Comparison of ENCODE assay signal across 14 mouse cellular contexts in the genomic region with DNA sequence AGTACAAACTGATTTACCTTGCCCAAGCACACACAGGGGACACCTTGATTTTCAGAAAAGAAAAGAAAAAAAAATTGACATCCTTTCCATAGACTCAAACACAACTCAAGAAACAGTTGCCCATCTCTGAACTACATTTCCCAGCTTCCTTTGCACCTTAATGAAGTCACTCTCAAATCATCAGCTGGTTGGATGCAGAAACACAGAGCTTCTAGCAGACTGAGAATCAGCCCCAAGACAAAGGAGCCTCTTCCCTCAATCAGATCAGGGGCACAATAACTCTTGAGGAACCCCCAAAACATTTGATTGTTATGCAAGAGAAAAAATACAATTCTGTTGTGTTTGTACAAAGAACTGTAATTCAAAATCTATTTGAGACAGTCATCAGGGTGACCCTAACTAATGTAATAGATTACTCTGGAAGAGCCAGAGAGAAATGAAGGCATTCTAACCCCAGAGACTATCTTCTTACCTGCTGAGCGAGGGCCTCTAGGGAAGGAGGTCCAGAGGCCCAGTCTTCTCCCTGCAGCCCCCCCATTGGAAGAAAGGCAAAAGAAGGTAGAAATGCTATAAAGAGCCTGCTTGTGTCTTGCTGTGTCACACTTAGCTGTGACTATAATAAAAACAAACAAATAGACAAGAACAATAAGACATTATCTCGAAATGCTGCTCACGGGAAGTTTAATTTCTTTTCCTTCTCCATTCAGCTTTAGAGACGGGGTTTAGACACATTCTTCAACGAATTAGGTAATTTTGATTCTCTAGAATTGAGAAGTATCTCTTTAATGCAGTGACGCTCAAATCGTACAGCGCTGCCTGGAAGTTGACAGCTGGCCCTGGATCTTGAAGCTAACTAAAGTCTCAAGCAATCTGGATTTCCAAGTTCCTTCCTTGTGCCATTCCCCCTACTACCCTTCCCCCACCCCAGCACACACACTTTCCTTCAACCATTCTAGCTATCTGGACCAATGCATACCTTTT.
A peak's percentile ranks its signal among the peaks of the same experiment; 100 is the strongest.
DNase-seq lines count a peak whose midpoint lies in the region; ATAC-seq and TF ChIP-seq lines count a peak whose summit lies in the region.
"Had no signal": no experiment of that assay in that cellular context is flagged by ENCODE, and none has a peak within 500 bp of the region (broad histone marks: within the 10 kb centered on the region; RNA-seq: fewer than 3 reads in every experiment).

No protein-coding gene starts in this region.

- no peak overlapping the region for H3K4me3 ChIP-seq in forebrain, embryonic 12.5 days (replicated peaks)
- H3K4me3 ChIP-seq in hindbrain, postnatal 0 days (ENCODE audit: low read length), result no peak overlapping the region
- no peak overlapping the region for H3K4me3 ChIP-seq in heart, adult 2 months

- peaks cover 4% of the 10 kb centered on the region; the same call in 1 of the 2 replicates for H3K27me3 ChIP-seq in forebrain, embryonic 12.5 days
- no peaks in the 10 kb centered on the region for H3K27me3 ChIP-seq in hindbrain, postnatal 0 days (ENCODE audit: insufficient read depth, low read length)
- H3K27me3 ChIP-seq in heart, adult 2 months (ENCODE audit: control insufficient read depth, insufficient read depth, low read length), result 0 out of 2 replicates have a peak, but pooled peaks cover 2% of the 10 kb centered on the region

- TF ChIP-seq EP300 in heart, adult 2 months (IDR thresholded peaks at IDR 0.05; ENCODE audit: insufficient read depth, low read depth, low read length), result no peak

- no peak overlapping the region for H3K9ac ChIP-seq in forebrain, embryonic 12.5 days
- H3K9ac ChIP-seq in hindbrain, postnatal 0 days (replicated peaks; ENCODE audit: low read length), result no peak overlapping the region
- no peak overlapping the region for H3K9ac ChIP-seq in heart, adult 2 months (ENCODE audit: low read depth, low read length)
- H3K9ac ChIP-seq: liver, embryonic 14.5 days had no signal

- no peaks in the 10 kb centered on the region for H3K79me2 ChIP-seq in heart, adult 2 months (replicated peaks; ENCODE audit: control insufficient read depth, insufficient read depth, low read length)

- no peak for TF ChIP-seq POLR2A in heart, adult 2 months (IDR thresholded peaks at IDR 0.05; ENCODE audit: insufficient read depth, low read depth, low read length)

- peaks cover 5% of the 10 kb centered on the region for H3K4me1 ChIP-seq in forebrain, embryonic 12.5 days
- H3K4me1 ChIP-seq in hindbrain, postnatal 0 days (ENCODE audit: insufficient read depth, low read length), result no peaks in the 10 kb centered on the region; the same call in 1 of the 2 replicates
- H3K4me1 ChIP-seq in heart, adult 2 months (ENCODE audit: control insufficient read depth, insufficient read depth, low read length), result no peaks in the 10 kb centered on the region

- H3K4me2 ChIP-seq in forebrain, embryonic 12.5 days, result no peak overlapping the region
- no peak overlapping the region for H3K4me2 ChIP-seq in hindbrain, postnatal 0 days (ENCODE audit: low read depth, low read length)

- 74% methylated on average over 8 of the region's 8 CpGs for WGBS in forebrain, embryonic 12.5 days
- WGBS in hindbrain, postnatal 0 days, result 69% methylated on average over 8 of the region's 8 CpGs
- 60% methylated on average over 8 of the region's 8 CpGs for WGBS in heart, adult 2 months

- no peaks in the 10 kb centered on the region for H3K36me3 ChIP-seq in forebrain, embryonic 12.5 days (replicated peaks)
- no peaks in the 10 kb centered on the region for H3K36me3 ChIP-seq in hindbrain, postnatal 0 days (ENCODE audit: insufficient read depth, low read length)
- no peaks in the 10 kb centered on the region for H3K36me3 ChIP-seq in heart, adult 2 months (ENCODE audit: control insufficient read depth, insufficient read depth, low read length)

- peak; percentile 72; the same call in 1 of the 2 replicates for ATAC-seq in forebrain, embryonic 12.5 days (ENCODE audit: low FRiP score)
- peak; percentile 73; the same call in 1 of the 2 replicates for ATAC-seq in hindbrain, postnatal 0 days

- no peak for TF ChIP-seq CTCF in hindbrain, postnatal 0 days (IDR thresholded peaks at IDR 0.05; ENCODE audit: low read depth)
- no peak for TF ChIP-seq CTCF in heart, adult 2 months (IDR thresholded peaks at IDR 0.05)

- 0 out of 2 replicates have a peak overlapping the region, but pooled peaks have one; percentile 19 for H3K27ac ChIP-seq in forebrain, embryonic 12.5 days
- peak overlapping the region; percentile 51; the same call in 1 of the 2 replicates for H3K27ac ChIP-seq in hindbrain, postnatal 0 days
- no peak overlapping the region for H3K27ac ChIP-seq in heart, adult 2 months
- H3K27ac ChIP-seq: liver, embryonic 14.5 days had no signal

- H3K9me3 ChIP-seq in forebrain, embryonic 12.5 days, result no peaks in the 10 kb centered on the region
- H3K9me3 ChIP-seq in hindbrain, postnatal 0 days (ENCODE audit: low read length), result no peaks in the 10 kb centered on the region

- intact Hi-C loops in left cerebral cortex, postnatal 14 days (cut with DNase I), result no loop called here
- intact Hi-C loops in heart, adult 2 months (cut with DNase I), result no loop called here

- DNase-seq in left cerebral cortex, postnatal 14 days (ENCODE audit: low spot score in 2 of 2), result peak; percentile 6 to 24
- no peak for DNase-seq in left cerebral cortex, adult 18-20 months (ENCODE audit: low spot score in 2 of 2)
- DNase-seq in hindbrain, postnatal 0 days (ENCODE audit: low spot score), result peak; percentile 76
- DNase-seq in retina, embryonic 14.5 days (ENCODE audit: low spot score), result peak; percentile 64
- DNase-seq in heart, adult 11 months, result no peak
- no peak for DNase-seq in natural killer cell, adult 2 months (ENCODE audit: low spot score in 2 of 2)
- no peak for DNase-seq in heart, adult 2 months
- DNase-seq: adrenal gland, adult 8-10 months; cerebellum, adult 18-20 months; gastrocnemius, postnatal 10 days; heart, postnatal 10 days; kidney, postnatal 14 days had no signal

Comparison
In these comparisons a context has a peak if more than half of its experiments do, and no peak if none do; other contexts are left out.
1. DNase-seq: peak in left cerebral cortex, postnatal 14 days (2 of 2), hindbrain, postnatal 0 days (single experiment) and retina, embryonic 14.5 days (single experiment); none in left cerebral cortex, adult 18-20 months (0 of 2), heart, adult 11 months (single experiment), natural killer cell, adult 2 months (0 of 2) and heart, adult 2 months (0 of 2).